Mouse (Mus musculus): ENCODE data around the gene Tmem45a.

DNA sequence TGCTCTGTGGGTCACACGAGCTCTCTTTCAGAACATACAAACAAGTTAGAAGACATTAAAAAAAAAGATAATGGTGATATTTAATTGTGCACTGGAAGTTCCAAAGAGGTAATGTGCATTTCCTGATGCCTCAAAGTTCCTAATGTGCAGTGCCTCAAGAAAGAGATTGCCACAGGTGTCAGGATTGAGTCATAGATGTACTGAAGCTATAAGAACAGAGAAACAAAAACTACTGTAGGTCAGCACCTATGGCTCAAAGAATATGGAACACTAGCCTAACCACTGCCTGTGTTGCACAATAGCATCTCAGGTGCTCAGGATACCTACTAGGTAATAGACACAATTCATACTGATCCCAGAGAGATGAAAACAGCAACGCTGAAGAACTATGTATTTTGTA lies 54.0 kb downstream of the Tmem45a start:
- TF ChIP-seq CTCF (IDR thresholded peaks at IDR 0.05) (no peak), EP300 (IDR thresholded peaks at IDR 0.05) (no peak)

All from lung, postnatal 0 days (tissue).